Mouse (Mus musculus): ENCODE measurements around the gene Umps. TPM values are rescaled to one million over a fixed set of nuclear protein-coding genes. Genes with fewer than 3 reads are reported as not detected.
A peak's percentile ranks its signal among the peaks of the same experiment; 100 is the strongest.

Gene Umps
- total RNA-seq, 2 experiments from 2014 or later = 4.8 to 5.9 TPM

DNA sequence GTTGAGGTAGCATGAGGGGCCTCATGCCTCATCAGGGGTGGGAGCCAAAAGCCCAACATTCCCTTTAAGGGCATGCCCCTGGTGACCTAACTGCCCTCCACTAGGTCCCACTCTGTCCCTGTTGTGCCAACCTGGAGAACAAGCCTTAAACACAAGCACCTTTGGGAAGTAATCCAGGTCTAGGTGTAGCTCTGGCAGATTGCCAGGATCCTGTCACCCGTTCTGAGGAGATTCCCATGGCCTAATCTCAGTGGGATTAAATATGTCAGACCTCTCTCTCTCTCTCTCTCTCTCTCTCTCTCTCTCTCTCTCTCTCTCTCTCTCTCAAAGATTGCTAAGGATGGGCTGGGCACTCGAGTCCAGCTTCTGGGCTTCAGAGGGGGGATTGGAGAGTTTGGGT is 35.2 kb downstream of the Umps start:
- DNase-seq = no peak

DNA sequence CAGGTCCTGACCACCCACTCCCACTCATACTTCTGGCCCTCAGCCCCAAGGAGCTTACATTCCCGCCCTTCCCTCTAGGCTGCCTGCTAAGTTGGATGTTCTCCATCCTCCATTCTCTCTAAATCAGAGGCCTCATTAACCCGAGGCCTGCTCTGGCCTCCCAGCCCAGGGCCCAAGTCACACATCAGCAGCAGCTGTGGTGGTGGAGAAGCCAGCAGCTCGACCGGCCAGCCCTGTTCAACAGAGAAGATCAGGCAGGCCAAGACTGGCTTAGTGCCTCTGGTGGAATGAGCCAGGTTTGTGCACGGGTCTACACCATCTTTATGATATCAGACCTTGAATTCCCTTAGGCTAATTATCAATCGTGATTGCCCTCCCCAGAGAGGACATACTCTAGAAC is 36.1 kb downstream of the Umps start:
- DNase-seq = peak; percentile 76

DNA sequence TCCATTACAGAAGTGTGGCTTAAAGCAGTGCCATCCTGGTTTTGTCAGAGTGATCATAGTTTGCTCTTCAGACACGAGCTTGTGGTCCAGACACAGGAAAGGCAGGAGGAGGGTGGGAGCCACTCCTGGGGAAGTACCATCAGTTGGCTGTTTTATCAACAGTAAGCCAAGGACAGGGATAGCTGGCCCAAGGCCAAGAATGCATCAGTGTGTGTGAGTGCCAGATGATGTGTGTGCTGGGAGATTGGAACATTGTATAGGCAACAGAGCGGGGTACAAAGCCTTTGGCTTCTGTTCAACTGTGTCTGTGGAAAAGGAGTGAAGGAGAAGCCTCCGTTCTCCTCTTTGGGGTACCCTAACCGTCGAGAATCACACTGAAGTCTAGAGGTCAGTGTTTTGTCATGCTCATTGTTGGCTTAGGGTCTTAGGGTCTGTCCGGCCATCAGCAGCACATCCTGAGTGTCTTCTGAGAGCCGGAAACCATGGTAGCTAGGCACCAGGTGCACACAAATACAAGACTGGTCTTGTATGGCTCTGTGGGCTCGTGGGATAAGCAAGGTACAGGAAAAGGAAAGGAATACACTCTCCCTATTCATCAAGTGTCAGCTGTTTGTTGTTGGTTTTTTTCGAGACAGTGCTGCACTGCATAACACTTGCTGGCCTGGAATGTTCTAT is 37.9 kb downstream of the Umps start:
- no peak for DNase-seq

DNA sequence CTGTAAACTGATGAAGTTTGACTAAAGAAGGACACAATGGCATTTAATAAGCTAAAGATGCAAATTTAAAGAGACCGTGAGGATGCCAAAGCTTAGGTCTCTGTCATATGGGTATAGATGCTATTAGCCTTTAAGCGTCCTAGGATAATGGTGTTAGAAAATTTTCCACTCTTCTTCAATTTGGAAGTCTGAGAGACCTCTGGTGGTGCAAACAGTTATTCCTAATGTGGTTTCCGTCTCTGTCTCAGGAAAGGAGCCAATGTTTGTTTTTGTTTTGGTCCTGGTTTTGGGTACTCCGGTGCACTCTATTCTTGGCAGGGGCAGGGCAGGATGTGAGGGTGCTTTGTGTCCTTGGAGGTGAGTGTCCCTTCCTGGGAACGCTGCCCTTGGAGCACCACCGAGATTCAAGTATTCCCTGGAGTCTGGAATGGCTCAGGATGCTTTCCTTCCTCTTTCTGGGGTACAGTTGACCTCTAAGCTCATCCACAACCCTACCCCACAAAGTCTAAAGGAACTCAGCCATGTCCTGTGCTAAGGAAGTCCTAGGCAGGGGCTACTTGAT is 39.5 kb downstream of the Umps start:
- DNase-seq = no peak

DNA sequence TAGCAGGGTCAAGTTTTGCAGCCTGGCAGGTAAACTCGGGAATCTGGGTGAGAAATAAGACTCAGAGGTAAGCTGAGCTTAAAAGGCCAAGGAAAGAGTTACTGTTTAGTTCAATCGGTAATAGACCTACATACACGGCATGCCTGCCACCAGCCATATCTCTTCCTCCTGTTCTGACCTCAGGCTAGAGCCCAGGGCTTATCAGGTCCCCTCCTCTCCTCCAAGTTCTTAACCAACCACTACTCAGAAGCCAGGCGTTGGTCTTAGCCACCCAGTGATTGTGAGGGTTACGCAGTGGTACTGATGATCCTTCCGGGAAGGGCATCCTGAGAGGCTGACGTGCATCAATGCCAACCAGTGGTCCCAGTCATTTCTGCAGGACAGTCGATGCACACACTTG is 43.1 kb downstream of the Umps start:
- DNase-seq = no peak

DNA sequence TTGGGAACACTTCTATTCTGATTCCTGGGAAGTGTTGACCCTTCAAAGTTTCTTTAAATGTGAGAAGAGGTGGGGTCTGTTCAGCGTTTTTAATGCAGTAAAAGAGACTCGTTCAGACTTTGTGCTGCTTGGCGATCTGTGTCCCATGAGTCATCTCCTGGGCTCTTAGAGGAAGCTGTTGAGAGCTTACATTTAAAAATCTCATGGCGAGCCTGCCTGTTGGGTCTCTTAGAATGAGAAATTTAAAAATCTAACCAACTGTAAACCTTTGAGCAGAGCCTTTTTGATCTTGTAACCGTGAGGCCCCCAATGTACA is 43.9 kb downstream of the Umps start:
- no peak for DNase-seq

DNA sequence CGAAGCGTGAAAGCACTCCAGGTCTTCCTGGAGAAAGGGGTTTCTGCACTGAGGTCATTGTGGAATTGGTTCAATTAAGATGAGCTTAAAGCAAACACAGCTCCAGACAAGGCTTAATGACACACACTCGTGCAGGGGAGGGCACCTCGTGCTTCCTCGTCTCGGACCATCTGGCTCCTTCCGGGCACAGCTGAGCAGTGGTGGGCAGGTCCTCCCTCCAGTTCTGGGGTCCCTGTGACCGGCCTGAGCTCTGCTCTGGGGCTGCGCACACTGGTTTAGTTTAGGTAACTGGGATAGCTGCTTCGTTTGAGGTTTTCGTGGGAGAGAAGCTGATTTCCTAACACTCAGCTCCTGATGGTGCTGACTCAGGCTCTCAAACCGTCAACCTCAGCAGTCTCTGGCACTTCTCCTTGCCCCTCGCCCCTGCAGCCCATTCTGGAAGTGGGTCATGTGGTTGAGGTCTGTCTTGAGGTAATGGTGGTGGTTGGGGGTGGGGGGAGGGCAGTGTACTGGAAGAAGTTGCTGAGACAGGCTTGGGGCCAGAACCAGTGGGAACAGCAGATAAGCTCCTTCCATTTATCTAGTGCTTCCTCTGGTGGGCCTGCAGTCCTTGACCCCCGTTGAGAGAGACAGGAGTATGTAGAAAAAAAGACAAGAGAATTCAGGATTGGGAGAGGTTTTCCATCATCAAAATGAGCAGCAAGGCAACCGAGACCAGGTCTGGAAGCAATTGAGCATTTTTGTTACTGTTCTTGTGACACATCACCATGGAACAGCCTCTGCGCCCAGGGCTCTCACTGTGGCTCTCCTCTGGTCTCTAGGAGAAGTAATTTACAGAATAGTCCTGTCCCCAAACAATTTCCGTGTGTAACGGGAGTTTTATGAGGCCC is 44.5 kb downstream of the Umps start:
- no peak for DNase-seq

DNA sequence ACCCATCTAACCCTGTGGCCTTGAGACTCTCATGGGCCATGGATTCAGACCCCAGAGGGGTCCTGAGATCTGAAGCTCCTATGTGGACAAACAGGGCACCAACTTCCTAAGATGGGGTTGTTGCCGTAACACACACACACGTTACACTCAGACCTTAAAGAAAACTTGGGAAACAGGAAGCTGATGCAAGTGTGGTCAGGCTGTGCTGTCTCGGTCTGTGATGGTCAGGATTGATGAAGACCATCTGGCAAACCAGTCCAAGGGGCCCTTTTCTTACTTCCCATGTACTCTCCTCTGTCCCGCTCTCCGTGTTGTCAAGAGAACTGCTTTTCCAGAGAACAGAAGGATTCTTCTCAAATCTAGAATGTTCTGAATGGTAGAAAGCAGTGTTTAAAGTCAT is 45.3 kb downstream of the Umps start:
- no peak for DNase-seq

DNA sequence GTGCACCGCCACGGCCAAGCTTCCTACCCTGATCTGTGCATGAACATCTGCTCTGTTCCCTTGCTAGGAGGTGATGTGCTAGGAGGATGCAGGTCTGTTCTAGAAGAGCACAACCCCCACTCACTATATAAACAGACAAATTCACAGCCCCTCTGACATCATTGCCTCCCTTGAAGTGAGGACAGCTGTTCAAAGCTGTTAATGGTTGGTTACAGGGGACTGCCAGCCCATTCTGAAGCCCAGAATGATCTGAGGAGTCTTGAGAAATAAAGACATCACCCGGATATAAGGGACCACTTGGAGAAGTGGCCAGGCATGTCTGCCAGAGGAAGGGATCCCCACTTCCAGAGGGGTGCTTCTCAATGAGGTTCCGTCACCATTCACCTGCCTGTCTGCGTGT is 48.9 kb downstream of the Umps start:
- DNase-seq = no peak

DNA sequence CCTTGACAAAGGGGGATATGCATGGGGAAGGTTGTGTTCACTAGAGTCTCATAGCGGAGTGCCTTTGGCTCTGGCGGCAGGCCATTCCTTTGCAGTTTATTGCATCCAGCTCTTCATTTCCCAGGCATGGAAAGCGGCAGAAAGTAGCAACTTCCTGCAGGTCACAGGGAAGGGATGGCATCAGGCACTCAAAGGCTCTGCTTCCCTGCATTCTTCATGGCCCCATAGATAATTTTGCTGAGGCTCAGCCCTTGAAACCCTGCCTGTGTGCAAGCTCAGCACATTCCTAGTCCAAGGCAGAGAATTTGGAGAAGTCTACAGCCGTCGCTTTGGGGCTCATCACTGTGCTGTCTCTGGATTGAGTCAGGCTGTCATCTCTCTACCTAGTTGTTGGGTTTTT is 49.4 kb downstream of the Umps start:
- no peak for DNase-seq

DNA sequence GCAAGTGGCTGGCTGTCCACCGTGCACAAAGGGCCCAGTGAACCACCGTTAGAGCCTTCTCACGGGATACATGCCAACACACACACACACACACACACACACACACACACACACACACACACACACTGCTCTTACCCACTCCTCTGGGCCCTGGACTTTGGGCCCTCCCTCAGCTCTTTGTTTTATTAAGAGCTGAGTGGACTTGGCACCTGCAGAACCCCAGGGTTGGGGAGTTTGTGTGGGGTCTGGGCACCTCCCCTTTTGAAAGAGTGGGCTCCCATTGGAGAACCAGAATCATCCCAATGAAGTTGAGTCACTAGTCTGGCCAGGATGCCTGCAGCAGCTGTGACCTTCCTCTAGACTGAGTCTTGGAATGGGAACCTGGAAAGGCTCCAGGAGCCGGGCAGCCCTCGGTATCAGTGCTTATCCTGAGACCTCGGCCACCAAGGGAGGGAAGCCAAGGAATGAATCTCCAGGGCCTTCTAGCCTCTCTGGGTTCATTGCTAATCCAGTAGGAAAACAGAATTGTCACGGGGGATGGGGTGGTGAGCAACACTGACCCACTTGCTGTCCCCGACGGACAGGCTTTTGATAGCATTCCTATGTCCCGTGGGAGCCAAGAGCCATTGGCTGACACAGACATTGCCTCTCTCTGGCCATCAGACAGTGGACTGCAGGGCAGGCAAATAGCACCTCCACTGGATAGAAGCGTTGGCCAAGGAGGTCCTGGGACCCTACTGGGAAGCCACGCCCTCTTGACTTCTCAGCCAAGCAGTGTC is 50.2 kb downstream of the Umps start:
- peak; percentile 75 for DNase-seq

DNA sequence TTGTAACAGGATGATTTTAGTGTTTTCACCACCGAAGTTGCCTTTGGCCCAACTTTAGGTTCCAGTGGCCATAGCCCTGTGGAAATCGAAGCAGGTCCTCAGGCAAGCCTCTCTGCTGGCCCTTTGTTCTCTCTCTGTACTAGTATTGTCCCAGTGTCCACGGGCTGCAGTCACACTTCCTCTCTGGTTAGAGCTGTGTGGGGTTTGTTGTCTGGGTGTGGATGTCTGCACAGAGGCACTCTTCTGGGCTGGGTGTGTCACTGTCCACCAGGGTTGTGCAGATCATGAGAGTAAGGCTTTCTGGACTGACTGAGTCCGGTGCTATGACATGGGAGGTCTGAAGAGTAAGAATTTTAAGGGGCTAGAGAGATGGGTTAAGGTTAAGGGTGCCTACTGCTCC is 51.8 kb downstream of the Umps start:
- DNase-seq = no peak

DNA sequence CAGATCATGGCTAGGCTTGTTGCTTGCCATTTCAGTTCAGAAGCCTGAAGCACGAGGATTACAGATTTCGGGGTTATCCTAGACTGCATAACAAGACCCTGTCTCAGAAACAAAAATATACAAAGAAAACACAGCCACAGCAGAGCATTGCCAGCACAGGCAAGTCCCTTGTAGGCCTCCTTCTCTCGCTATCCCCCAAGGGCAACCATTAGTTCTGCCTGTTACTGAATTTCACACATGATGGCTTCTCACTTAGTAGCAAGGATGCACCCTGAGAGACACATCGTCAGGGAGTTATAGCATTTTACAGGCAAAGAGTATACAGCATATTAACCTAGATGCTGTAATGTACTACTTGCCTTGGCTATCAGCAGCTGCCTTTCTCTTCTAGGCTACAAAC is 58.6 kb downstream of the Umps start:
- DNase-seq = no peak

Other genes starting within 250 kb of the Umps start
- not detected for gene Muc13, start 173.0 kb downstream of the Umps start, total RNA-seq (2021)
- gene Itgb5, start 137.4 kb downstream of the Umps start, total RNA-seq (2021) = 10 to 100 TPM; 44.4 to 45.9 TPM